22 mouse cellular contexts compared by ENCODE assay signal in the genomic region with DNA sequence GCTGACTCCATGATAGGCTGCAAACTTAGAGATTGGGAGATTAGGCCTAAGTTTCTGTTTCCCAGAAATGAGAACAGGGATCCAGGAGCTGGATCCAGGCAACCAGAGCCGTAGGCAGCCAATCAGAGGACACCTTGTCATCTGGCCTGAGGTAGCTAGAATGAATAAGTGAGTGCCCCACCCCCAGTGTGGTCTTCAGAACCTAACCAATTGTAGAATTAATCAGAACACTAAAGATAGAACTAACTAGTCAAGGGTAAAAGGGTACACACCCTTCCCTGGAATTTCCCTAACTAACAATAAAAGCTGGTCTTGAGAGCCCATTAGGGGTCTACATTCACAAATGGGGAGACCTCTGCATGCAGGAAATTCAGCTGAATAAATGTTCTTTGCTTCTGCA.
"Had no signal": no experiment of that assay in that cellular context is flagged by ENCODE, and none has a peak within 500 bp of the region (broad histone marks: within the 10 kb centered on the region; RNA-seq: fewer than 3 reads in every experiment).

No protein-coding gene starts in this region.

- H3K27me3 ChIP-seq: heart, embryonic 12.5 days; hindbrain, embryonic 12.5 days; intestine, embryonic 15.5 days; limb, embryonic 12.5 days; liver, embryonic 13.5 days had no signal

- DNase-seq: gastrocnemius, postnatal 10 days; gastrocnemius, postnatal 25 days; heart, adult 18-20 months; heart, postnatal 10 days; heart, postnatal 4 days; kidney, adult 18-20 months; kidney, adult 8-10 months; kidney, postnatal 10 days; kidney, postnatal 25 days; kidney, postnatal 4 days; liver; liver, embryonic 13.5 days had no signal

- H3K27ac ChIP-seq: heart, embryonic 10.5 days; hindbrain, embryonic 10.5 days; hindbrain, embryonic 12.5 days; hindbrain, embryonic 14.5 days; intestine, embryonic 15.5 days; left cerebral cortex, adult 2 months; limb, embryonic 10.5 days; limb, embryonic 12.5 days; liver, embryonic 13.5 days had no signal

- H3K4me1 ChIP-seq: heart, embryonic 10.5 days; heart, embryonic 12.5 days; hindbrain, embryonic 10.5 days; hindbrain, embryonic 12.5 days; intestine, embryonic 15.5 days; limb, embryonic 10.5 days; liver, embryonic 13.5 days had no signal

- H3K36me3 ChIP-seq: heart, embryonic 10.5 days; heart, embryonic 12.5 days; hindbrain, embryonic 10.5 days; hindbrain, embryonic 12.5 days; intestine, embryonic 15.5 days; limb, embryonic 10.5 days; limb, embryonic 12.5 days; liver, embryonic 13.5 days had no signal

- H3K4me3 ChIP-seq: heart, embryonic 10.5 days; heart, embryonic 12.5 days; hindbrain, embryonic 10.5 days; hindbrain, embryonic 12.5 days; intestine, embryonic 15.5 days; layer of hippocampus, adult 2 months; left cerebral cortex, adult 2 months; limb, embryonic 10.5 days; limb, embryonic 12.5 days; liver, embryonic 13.5 days had no signal
